Mouse (Mus musculus): ENCODE measurements around the gene 4930583I09Rik. TPM values are rescaled to one million over a fixed set of nuclear protein-coding genes. Genes with fewer than 3 reads are reported as not detected.

The 4930583I09Rik gene
- total RNA-seq, 2 experiments from 2014 or later: not detected

- ATAC-seq (ENCODE audit: poor library complexity, severe bottlenecking): no peak
Observed at GRCm38 (mm10) chr17:64802168-64802955, 33.5 kb downstream of the 4930583I09Rik start.

GRCm38 (mm10) chr17:64792623-64793022 is 43.2 kb downstream of the 4930583I09Rik start:
- ATAC-seq (ENCODE audit: poor library complexity, severe bottlenecking): no peak

- no peak for ATAC-seq (ENCODE audit: poor library complexity, severe bottlenecking)
Observed at GRCm38 (mm10) chr17:64792076-64792475, 43.8 kb downstream of the 4930583I09Rik start.

- ATAC-seq (ENCODE audit: poor library complexity, severe bottlenecking): no peak
Observed at GRCm38 (mm10) chr17:64789175-64789574, 46.7 kb downstream of the 4930583I09Rik start.

GRCm38 (mm10) chr17:64788301-64788700 is 47.6 kb downstream of the 4930583I09Rik start:
- ATAC-seq (ENCODE audit: poor library complexity, severe bottlenecking): no peak

GRCm38 (mm10) chr17:64785961-64786360 is 49.9 kb downstream of the 4930583I09Rik start:
- no peak for ATAC-seq (ENCODE audit: poor library complexity, severe bottlenecking)

Other genes starting within 250 kb of the 4930583I09Rik start
- 37.3 and 39.2 TPM in 2 replicates for gene Man2a1, start 235.3 kb downstream of the 4930583I09Rik start, total RNA-seq (2015)
- 38.3 and 48.0 TPM in 2 replicates for gene Man2a1, start 235.3 kb downstream of the 4930583I09Rik start, total RNA-seq (2017)

All from megakaryocyte, adult 5-6 weeks (primary cell).